Mouse (Mus musculus) heart, embryonic 11.5 days (tissue): Measurements from ENCODE around the gene Vwde. TPM values are rescaled to one million over a fixed set of nuclear protein-coding genes. Genes with fewer than 3 reads are reported as not detected.

Experiments
- ATAC-seq: fragments of 200-750 bp; cut with Nextera tagmentation; replicated peaks from 2 replicates; pipeline ENCODE4 v1.8.0; 2017; ENCODE audit warnings: moderate library complexity; ENCODE audit not compliant: insufficient number of reproducible peaks, low FRiP score, low TSS enrichment
- H3K27ac ChIP-seq: fragments of 300-500 bp; sonication (generic); 2 replicates; pipeline ENCODE4 v1.5.1; 2014; ENCODE audit warnings: mild to moderate bottlenecking, low read depth, low read length
- H3K27me3 ChIP-seq: fragments of 300-500 bp; sonication (generic); 2 replicates; pipeline ENCODE4 v1.6.1; 2014; ENCODE audit warnings: mild to moderate bottlenecking, low read length, mixed read lengths; ENCODE audit not compliant: control insufficient read depth, insufficient read depth
- H3K36me3 ChIP-seq: fragments of 300-500 bp; sonication (generic); 2 replicates; pipeline ENCODE4 v1.6.1; 2014; ENCODE audit warnings: mild to moderate bottlenecking, low read length, moderate library complexity, mixed read lengths; ENCODE audit not compliant: control insufficient read depth, insufficient read depth
- H3K4me1 ChIP-seq: fragments of 300-500 bp; sonication (generic); 2 replicates; pipeline ENCODE4 v1.6.1; 2014; ENCODE audit warnings: low read length; ENCODE audit not compliant: control insufficient read depth, insufficient read depth
- H3K4me2 ChIP-seq: fragments of 300-500 bp; sonication (generic); 2 replicates; pipeline ENCODE4 v1.6.1; 2014; ENCODE audit warnings: mild to moderate bottlenecking, moderate library complexity
- H3K4me3 ChIP-seq: fragments of 300-500 bp; sonication (generic); 2 replicates; pipeline ENCODE4 v1.5.1; 2014; ENCODE audit warnings: low read depth, low read length
- H3K9ac ChIP-seq: fragments of 300-500 bp; sonication (generic); 2 replicates; pipeline ENCODE4 v1.6.1; 2014; ENCODE audit warnings: mild to moderate bottlenecking, low read depth, low read length, moderate library complexity
- H3K9me3 ChIP-seq: fragments of 300-500 bp; sonication (generic); replicated peaks from 2 replicates; pipeline ENCODE4 v1.6.1; 2016; ENCODE audit warnings: low read length; ENCODE audit not compliant: control insufficient read depth
- WGBS: fragments of 180-500 bp; shearing (Covaris S2); extraction: QIAGEN DNeasy Blood & Tissue Kit; methylation state at CpG from one replicate; pipeline ENCODE4 v1.1.7; 2014; ENCODE audit not compliant: insufficient replicate concordance; 5-methylcytosine and 5-hydroxymethylcytosine counted together
- polyA plus RNA-seq: library from polyadenylated mRNA; unstranded; fragments of >200 nt; fragmentation: Nextera tagmentation; extraction: Ambion mirVana; gene quantifications from 2 replicates; pipeline ENCODE4 v1.2.1, GENCODE M21; 2014

The Vwde gene
- 0.09 TPM in 1 of 2 replicates, not detected in the other for polyA plus RNA-seq

DNA sequence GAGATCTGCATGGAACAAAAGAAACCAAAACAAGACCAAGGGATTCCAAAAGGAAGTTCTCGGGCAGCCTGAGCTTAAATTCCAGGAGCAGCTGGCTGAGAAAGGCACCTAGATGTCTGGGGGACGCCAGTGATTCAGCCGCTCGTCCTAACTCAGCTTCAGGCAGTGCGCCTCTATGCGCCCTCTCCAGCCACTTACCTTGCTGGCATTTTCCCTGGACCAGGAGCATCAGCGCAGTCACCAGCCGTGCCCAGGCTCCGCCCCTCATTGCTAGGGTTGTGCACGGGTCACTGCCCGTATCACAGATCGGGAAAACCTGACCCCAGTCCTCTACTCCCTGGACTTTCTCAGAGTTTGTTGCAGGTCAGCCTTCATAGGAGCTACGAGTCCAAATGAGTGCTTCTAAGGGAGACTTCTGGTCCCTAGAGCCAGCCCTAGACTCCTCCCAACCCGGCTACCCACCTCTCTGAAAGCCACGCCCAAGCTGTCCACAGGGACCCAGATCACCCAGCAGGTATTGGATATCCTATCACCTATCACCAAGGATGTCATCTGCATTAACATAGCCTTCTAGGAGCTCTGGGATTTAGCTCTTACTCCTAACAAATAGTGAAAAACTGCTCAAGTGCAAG lies at the start of gene Vwde:
TSS of gene Vwde (minus strand) at position 370 of the 632 bp plus-strand sequence.
- H3K36me3 ChIP-seq, result no peaks in the 10 kb centered on the region

DNA sequence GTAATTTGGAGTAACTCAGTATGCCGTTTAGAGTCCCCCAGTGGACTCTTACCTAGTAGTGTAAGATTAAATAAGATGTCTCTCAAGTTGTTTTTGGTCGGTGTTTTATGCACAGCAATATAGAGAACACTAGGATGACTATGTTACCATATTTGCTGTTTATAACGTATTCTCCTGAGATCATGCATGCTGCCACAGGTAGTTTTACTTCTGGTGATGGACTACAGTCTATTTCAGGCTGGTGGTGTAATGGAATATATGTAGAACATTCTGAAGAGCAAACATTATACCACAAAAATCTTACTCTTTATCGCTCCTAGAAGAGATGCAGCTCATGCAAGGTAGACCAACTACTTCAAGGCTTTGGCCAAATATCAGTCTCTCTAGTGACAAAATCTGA lies 30.6 kb upstream of the Vwde start:
- no peak overlapping the region for H3K27ac ChIP-seq
- no peak for ATAC-seq
- no peaks in the 10 kb centered on the region for H3K36me3 ChIP-seq
- H3K9ac ChIP-seq, result no peak overlapping the region
- no peak overlapping the region for H3K4me2 ChIP-seq
- no peak overlapping the region for H3K4me3 ChIP-seq
- 78% methylated on average over 4 of the region's 4 CpGs for WGBS
- H3K9me3 ChIP-seq, result no peaks in the 10 kb centered on the region
- no peaks in the 10 kb centered on the region for H3K27me3 ChIP-seq
- H3K4me1 ChIP-seq, result no peaks in the 10 kb centered on the region

More for the DNA sequence above, at the start of gene Vwde:
- Histone ChIP-seq H3K27me3 (no peaks in the 10 kb centered on the region), H3K27ac (no peak within 1 kb of the TSS), H3K4me2 (peak within 1 kb of the TSS; percentile 63), H3K4me3 (peak within 1 kb of the TSS; percentile 32), H3K9ac (no peak within 1 kb of the TSS), H3K9me3 (no peaks in the 10 kb centered on the region), H3K4me1 (no peaks in the 10 kb centered on the region)
- 24% methylated on average over 15 of the region's 15 CpGs for WGBS
- no peak; the same call in 1 of the 2 replicates for ATAC-seq

DNA sequence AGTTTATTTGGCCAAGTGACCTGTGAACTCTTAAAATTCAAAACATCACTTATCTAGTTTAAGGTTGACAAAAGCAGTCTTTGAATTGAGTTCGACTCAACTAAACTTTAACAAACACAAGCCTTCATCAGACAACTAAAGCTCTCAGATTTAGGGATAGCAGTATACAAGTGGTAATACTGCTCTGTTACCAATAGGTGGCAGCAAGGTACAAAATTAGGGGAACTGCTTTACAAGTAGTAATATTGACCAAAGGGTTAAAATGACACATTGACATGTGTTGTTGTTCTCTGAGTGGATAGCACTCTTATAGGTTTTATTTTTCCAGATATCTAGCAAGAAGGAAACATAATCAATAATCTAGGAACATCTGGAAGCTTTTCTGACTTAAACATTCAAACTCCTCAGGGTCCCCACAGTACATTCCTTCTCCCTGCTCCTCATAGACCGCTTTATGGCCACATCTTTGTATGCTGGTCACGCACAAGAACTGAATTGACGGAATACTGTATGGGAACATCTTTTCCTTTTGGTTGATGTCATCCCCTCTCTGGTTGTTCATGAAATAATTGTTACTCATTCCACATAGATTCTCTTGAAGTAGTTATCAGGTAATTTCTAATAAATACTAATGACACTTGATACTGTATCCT lies 23.7 kb upstream of the Vwde start:
- H3K4me1 ChIP-seq, result no peaks in the 10 kb centered on the region
- no peak for ATAC-seq
- WGBS, result 59% methylated on average over 4 of the region's 4 CpGs
- no peak overlapping the region for H3K27ac ChIP-seq
- no peak overlapping the region for H3K4me3 ChIP-seq
- no peaks in the 10 kb centered on the region for H3K36me3 ChIP-seq
- no peak overlapping the region for H3K9ac ChIP-seq
- H3K27me3 ChIP-seq, result no peaks in the 10 kb centered on the region
- H3K9me3 ChIP-seq, result no peaks in the 10 kb centered on the region
- H3K4me2 ChIP-seq, result no peak overlapping the region

DNA sequence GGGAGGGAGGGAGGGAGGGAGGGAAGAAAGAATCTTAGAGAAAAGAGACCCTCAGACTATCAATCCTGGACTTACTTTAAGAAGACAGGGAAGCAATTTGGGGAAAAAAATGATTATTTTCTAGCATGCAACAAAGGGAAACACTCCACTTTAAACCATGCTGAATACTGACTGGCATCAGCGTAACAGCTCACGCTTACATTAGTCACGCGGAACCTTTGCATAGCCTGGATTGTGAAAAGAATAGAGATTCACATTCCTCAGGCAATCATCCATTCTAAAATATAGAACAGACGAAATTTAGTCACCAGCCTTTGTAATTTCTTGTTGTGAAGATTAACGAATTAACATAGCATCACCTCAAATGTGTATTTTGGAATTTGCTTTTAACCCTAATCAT lies 18.6 kb downstream of the Vwde start:
- no peak for ATAC-seq
- no peaks in the 10 kb centered on the region for H3K9me3 ChIP-seq
- H3K9ac ChIP-seq, result no peak overlapping the region
- H3K27me3 ChIP-seq, result no peaks in the 10 kb centered on the region
- no peaks in the 10 kb centered on the region for H3K4me1 ChIP-seq
- H3K36me3 ChIP-seq, result no peaks in the 10 kb centered on the region
- no peak overlapping the region for H3K4me2 ChIP-seq
- H3K27ac ChIP-seq, result no peak overlapping the region
- H3K4me3 ChIP-seq, result no peak overlapping the region
- WGBS, result 68% methylated on average over 6 of the region's 6 CpGs

DNA sequence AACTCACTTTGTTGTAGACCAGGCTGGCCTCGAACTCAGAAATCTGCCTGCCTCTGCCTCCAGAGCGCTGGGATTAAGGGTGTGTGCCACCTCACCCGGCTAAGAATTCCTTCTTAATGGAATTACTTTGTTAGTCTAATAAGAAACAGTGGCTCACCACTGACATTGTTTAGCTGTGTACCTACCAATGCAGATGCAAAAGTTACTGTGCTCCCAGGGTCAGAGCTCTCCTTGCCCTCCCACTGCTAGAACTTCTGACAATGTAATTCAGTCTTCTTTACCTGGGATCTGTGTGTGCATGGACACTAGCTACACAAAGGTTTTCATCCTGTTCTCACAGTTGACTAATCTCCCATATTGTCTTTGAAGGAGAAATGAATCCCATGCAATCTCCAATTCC lies 27.3 kb downstream of the Vwde start:
- H3K9me3 ChIP-seq, result no peaks in the 10 kb centered on the region
- WGBS, result 89% methylated on average over 3 of the region's 3 CpGs
- no peak overlapping the region for H3K27ac ChIP-seq
- no peak overlapping the region for H3K4me3 ChIP-seq
- no peak overlapping the region for H3K9ac ChIP-seq
- H3K36me3 ChIP-seq, result no peaks in the 10 kb centered on the region
- no peak overlapping the region for H3K4me2 ChIP-seq
- H3K27me3 ChIP-seq, result no peaks in the 10 kb centered on the region
- no peak for ATAC-seq
- no peaks in the 10 kb centered on the region for H3K4me1 ChIP-seq

DNA sequence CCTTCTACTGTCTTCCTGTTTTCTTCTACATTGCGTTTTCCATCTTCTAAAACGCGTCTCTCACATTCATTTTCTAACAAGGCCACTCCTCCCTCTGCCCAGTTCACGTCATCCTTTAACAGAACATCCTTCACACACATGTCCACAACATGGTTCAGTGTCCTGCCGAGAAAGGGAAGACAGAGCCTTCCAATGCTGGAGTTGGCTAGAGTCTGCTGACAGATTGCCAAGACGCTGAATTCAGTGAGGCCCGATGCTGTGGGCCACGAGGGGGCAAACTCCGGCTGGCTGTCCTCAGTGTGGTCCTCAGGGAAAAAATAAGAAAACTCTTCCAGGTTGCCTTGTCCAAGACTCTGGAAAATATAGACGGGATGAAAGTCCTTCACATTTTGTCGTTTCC lies 37.9 kb downstream of the Vwde start:
- H3K36me3 ChIP-seq, result no peaks in the 10 kb centered on the region
- H3K9ac ChIP-seq, result no peak overlapping the region
- no peak overlapping the region for H3K4me3 ChIP-seq
- H3K4me1 ChIP-seq, result no peaks in the 10 kb centered on the region
- ATAC-seq, result no peak
- no peak overlapping the region for H3K4me2 ChIP-seq
- no peaks in the 10 kb centered on the region for H3K27me3 ChIP-seq
- H3K9me3 ChIP-seq, result no peaks in the 10 kb centered on the region
- H3K27ac ChIP-seq, result no peak overlapping the region
- 83% methylated on average over 11 of the region's 11 CpGs for WGBS

DNA sequence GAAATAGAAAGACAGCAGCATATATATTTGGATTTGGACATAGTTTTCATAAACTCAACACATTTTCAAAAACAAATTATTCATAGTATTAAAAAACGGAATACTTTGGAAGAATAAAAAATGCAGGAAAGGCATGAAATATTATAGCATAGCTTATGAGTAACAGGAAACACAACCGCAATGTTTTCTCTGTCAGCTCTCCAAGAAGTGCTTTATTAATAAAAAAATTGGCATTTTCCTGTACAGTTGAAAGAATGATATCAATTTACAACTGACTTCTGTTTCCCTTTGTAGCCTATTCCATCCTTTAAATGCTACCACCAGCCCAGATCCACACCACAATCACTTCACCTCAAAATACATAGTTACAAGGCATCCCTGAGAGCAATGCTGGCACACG lies 44.7 kb downstream of the Vwde start:
- Histone ChIP-seq H3K27me3 (no peaks in the 10 kb centered on the region), H3K4me3 (no peak overlapping the region), H3K9me3 (no peaks in the 10 kb centered on the region), H3K9ac (no peak overlapping the region), H3K4me2 (no peak overlapping the region), H3K36me3 (no peaks in the 10 kb centered on the region), H3K27ac (no peak overlapping the region), H3K4me1 (no peaks in the 10 kb centered on the region)
- ATAC-seq, result no peak
- WGBS, result 75% methylated on average over 3 of the region's 3 CpGs

DNA sequence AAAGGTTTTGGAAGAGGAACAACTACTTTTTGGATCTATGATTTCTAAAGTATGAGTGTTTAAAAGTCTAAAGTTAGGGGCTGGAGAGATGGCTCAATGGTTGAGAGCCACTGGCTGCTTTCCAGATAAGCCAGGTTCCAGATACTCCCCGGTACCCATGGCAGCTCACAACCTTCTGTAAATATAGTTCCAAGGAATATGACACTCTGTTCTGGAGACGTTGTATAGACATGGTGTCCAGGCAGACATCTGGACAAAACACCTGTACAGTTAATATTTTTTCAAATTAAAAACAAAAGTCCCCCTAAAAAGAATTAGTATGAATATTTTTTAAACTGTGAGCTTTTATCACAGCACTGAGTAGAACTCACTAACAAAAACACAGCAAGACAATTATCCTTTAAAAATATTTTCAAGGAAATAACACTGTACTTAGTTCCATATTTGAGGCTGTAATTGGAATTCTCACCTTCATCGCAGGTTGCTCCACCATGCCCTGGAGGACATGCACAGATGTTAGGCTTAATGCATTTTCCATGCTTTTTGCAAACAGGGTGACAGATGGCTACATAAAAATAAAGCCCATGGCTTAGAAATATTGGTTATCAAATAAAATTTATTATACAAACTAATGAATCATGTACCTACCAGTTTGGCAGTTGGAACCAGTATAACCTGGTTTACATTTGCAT lies 55.2 kb downstream of the Vwde start:
- no peak for ATAC-seq
- H3K36me3 ChIP-seq, result no peaks in the 10 kb centered on the region
- no peak overlapping the region for H3K9ac ChIP-seq
- WGBS, result 62% methylated on average over 3 of the region's 3 CpGs
- H3K4me1 ChIP-seq, result no peaks in the 10 kb centered on the region
- H3K27ac ChIP-seq, result no peak overlapping the region
- no peak overlapping the region for H3K4me2 ChIP-seq
- H3K4me3 ChIP-seq, result no peak overlapping the region
- no peaks in the 10 kb centered on the region for H3K27me3 ChIP-seq
- H3K9me3 ChIP-seq, result no peaks in the 10 kb centered on the region
